Mouse (Mus musculus): Measurements from ENCODE around the gene Dph5. TPM values are rescaled to one million over a fixed set of nuclear protein-coding genes. Genes with fewer than 3 reads are reported as not detected.

Dph5 gene
- polyA plus RNA-seq, 1 experiment = 14.1 TPM

GRCm38 (mm10) chr3:115937807-115938206 is 50.2 kb downstream of the Dph5 start:
- peaks cover 29% of the 10 kb centered on the region for H3K36me3 ChIP-seq (ENCODE audit: control insufficient read depth, insufficient read depth)
- no peaks in the 10 kb centered on the region for H3K79me2 ChIP-seq (ENCODE audit: control insufficient read depth, insufficient read depth)
- H3ac ChIP-seq (ENCODE audit: control insufficient read depth, insufficient read length, low read depth) = no peak overlapping the region
- H3K79me3 ChIP-seq (ENCODE audit: low read depth) = no peaks in the 10 kb centered on the region
- no peak for TF ChIP-seq MAX (IDR thresholded peaks at IDR 0.05)
- no peak for TF ChIP-seq FOSL1 (IDR thresholded peaks at IDR 0.05; ENCODE audit: insufficient read depth, low read length, poor library complexity, severe bottlenecking)
- TF ChIP-seq USF1 (IDR thresholded peaks at IDR 0.05; ENCODE audit: low read depth) = no peak
- TF ChIP-seq MYOD1 (IDR thresholded peaks at IDR 0.05; ENCODE audit: control insufficient read depth, insufficient read length, low read depth) = no peak
- no peak for TF ChIP-seq CTCF (IDR thresholded peaks at IDR 0.05; ENCODE audit: control insufficient read depth, insufficient read depth, insufficient read length)
- TF ChIP-seq CEBPB (IDR thresholded peaks at IDR 0.05; ENCODE audit: low read depth) = no peak
- no peak for TF ChIP-seq MYOG (IDR thresholded peaks at IDR 0.05; ENCODE audit: control insufficient read depth, extremely low read depth, insufficient read length)
- H3K27me3 ChIP-seq (ENCODE audit: control insufficient read depth, insufficient read depth, insufficient read length) = no peaks in the 10 kb centered on the region
- H3K4me3 ChIP-seq (ENCODE audit: insufficient read depth, poor library complexity, severe bottlenecking) = no peak overlapping the region

DNA sequence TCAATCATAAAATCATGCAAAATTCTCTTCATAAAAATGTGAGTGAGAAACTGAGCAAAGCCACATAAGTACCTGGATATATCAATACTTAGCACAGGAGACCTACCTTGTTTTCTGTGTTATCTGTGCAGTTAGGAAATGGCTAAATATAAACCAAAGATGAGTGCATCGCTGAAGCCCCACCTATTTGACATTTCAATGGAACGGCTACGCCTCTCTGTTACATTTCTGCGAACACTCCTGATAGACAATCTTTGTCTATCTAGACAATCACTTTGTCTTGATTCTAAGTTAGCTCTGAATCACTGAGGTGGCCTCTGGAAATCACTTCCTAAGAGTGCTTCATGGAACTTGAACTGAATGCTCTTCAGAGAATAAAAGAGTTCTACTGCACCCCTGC is 52.9 kb downstream of the Dph5 start:
- Histone ChIP-seq H3ac (ENCODE audit: control insufficient read depth, insufficient read length, low read depth) (no peak overlapping the region), H3K79me2 (ENCODE audit: control insufficient read depth, insufficient read depth) (no peaks in the 10 kb centered on the region), H3K27me3 (ENCODE audit: control insufficient read depth, insufficient read depth, insufficient read length) (no peaks in the 10 kb centered on the region), H3K4me3 (ENCODE audit: insufficient read depth, poor library complexity, severe bottlenecking) (no peak overlapping the region), H3K36me3 (ENCODE audit: control insufficient read depth, insufficient read depth) (peaks cover 46% of the 10 kb centered on the region), H3K79me3 (ENCODE audit: low read depth) (no peaks in the 10 kb centered on the region)
- no peak for TF ChIP-seq MYOG (IDR thresholded peaks at IDR 0.05; ENCODE audit: control insufficient read depth, extremely low read depth, insufficient read length)
- TF ChIP-seq USF1 (IDR thresholded peaks at IDR 0.05; ENCODE audit: low read depth) = no peak
- no peak for TF ChIP-seq MYOD1 (IDR thresholded peaks at IDR 0.05; ENCODE audit: control insufficient read depth, insufficient read length, low read depth)
- TF ChIP-seq CTCF (IDR thresholded peaks at IDR 0.05; ENCODE audit: control insufficient read depth, insufficient read depth, insufficient read length) = no peak
- no peak for TF ChIP-seq CEBPB (IDR thresholded peaks at IDR 0.05; ENCODE audit: low read depth)
- TF ChIP-seq MAX (IDR thresholded peaks at IDR 0.05) = no peak
- no peak for TF ChIP-seq FOSL1 (IDR thresholded peaks at IDR 0.05; ENCODE audit: insufficient read depth, low read length, poor library complexity, severe bottlenecking)

DNA sequence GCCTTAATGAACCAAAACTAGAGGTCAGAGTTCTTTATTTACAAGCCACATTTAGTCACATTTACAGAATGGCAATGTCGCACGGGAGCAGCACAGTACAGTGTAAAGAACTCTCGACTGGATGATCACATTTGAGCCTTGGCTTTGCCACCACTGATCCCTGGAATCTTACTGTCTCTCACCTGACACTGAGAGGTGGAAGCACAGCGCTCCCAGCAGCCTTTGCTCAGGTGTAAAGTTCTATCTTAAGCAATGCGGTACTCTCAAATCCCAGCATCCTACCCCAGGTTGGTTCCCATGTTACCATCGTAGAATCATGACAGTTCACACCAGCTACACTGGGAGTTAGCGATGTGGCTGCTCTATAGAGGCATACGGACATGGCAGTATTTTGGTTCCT is 53.8 kb downstream of the Dph5 start:
- Histone ChIP-seq H3K79me2 (ENCODE audit: control insufficient read depth, insufficient read depth) (no peaks in the 10 kb centered on the region), H3K4me3 (ENCODE audit: insufficient read depth, poor library complexity, severe bottlenecking) (no peak overlapping the region), H3K36me3 (ENCODE audit: control insufficient read depth, insufficient read depth) (peaks cover 51% of the 10 kb centered on the region), H3K79me3 (ENCODE audit: low read depth) (no peaks in the 10 kb centered on the region), H3ac (ENCODE audit: control insufficient read depth, insufficient read length, low read depth) (no peak overlapping the region), H3K27me3 (ENCODE audit: control insufficient read depth, insufficient read depth, insufficient read length) (no peaks in the 10 kb centered on the region)
- TF ChIP-seq MYOG (IDR thresholded peaks at IDR 0.05; ENCODE audit: control insufficient read depth, extremely low read depth, insufficient read length) (no peak), MYOD1 (IDR thresholded peaks at IDR 0.05; ENCODE audit: control insufficient read depth, insufficient read length, low read depth) (no peak), CTCF (IDR thresholded peaks at IDR 0.05; ENCODE audit: control insufficient read depth, insufficient read depth, insufficient read length) (no peak), MAX (IDR thresholded peaks at IDR 0.05) (no peak), CEBPB (IDR thresholded peaks at IDR 0.05; ENCODE audit: low read depth) (no peak), USF1 (IDR thresholded peaks at IDR 0.05; ENCODE audit: low read depth) (no peak), FOSL1 (IDR thresholded peaks at IDR 0.05; ENCODE audit: insufficient read depth, low read length, poor library complexity, severe bottlenecking) (no peak)

DNA sequence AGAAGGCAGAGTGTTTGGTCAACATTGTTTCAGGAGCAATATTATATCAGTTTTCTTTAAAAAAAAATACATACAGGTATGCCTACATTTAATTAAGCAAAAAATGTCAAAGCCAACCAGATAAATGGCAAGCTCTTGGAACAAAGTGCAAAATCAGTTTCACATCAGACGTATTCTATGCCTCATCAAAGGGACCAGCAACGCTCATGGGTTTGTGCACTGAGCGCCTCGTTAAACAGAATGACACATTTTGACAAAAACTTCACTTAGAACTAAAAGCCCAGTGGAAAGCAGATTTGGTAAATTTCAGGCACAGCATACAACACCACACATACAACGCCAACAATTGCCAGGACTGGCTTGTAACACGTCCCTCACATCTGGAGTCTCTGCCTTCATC is 56.7 kb downstream of the Dph5 start:
- TF ChIP-seq MAX (IDR thresholded peaks at IDR 0.05) (no peak), CTCF (IDR thresholded peaks at IDR 0.05; ENCODE audit: control insufficient read depth, insufficient read depth, insufficient read length) (no peak), CEBPB (IDR thresholded peaks at IDR 0.05; ENCODE audit: low read depth) (no peak), FOSL1 (IDR thresholded peaks at IDR 0.05; ENCODE audit: insufficient read depth, low read length, poor library complexity, severe bottlenecking) (no peak), USF1 (IDR thresholded peaks at IDR 0.05; ENCODE audit: low read depth) (no peak), MYOD1 (IDR thresholded peaks at IDR 0.05; ENCODE audit: control insufficient read depth, insufficient read length, low read depth) (no peak), MYOG (IDR thresholded peaks at IDR 0.05; ENCODE audit: control insufficient read depth, extremely low read depth, insufficient read length) (no peak)
- H3K79me3 ChIP-seq (ENCODE audit: low read depth) = no peaks in the 10 kb centered on the region
- no peak overlapping the region for H3ac ChIP-seq (ENCODE audit: control insufficient read depth, insufficient read length, low read depth)
- H3K36me3 ChIP-seq (ENCODE audit: control insufficient read depth, insufficient read depth) = peaks cover 58% of the 10 kb centered on the region
- no peaks in the 10 kb centered on the region for H3K27me3 ChIP-seq (ENCODE audit: control insufficient read depth, insufficient read depth, insufficient read length)
- H3K4me3 ChIP-seq (ENCODE audit: insufficient read depth, poor library complexity, severe bottlenecking) = no peak overlapping the region
- H3K79me2 ChIP-seq (ENCODE audit: control insufficient read depth, insufficient read depth) = no peaks in the 10 kb centered on the region

GRCm38 (mm10) chr3:115946272-115946671 is 58.6 kb downstream of the Dph5 start:
- Histone ChIP-seq H3ac (ENCODE audit: control insufficient read depth, insufficient read length, low read depth) (no peak overlapping the region), H3K36me3 (ENCODE audit: control insufficient read depth, insufficient read depth) (peaks cover 59% of the 10 kb centered on the region), H3K79me3 (ENCODE audit: low read depth) (no peaks in the 10 kb centered on the region), H3K27me3 (ENCODE audit: control insufficient read depth, insufficient read depth, insufficient read length) (no peaks in the 10 kb centered on the region), H3K4me3 (ENCODE audit: insufficient read depth, poor library complexity, severe bottlenecking) (no peak overlapping the region), H3K79me2 (ENCODE audit: control insufficient read depth, insufficient read depth) (no peaks in the 10 kb centered on the region)
- TF ChIP-seq MYOD1 (IDR thresholded peaks at IDR 0.05; ENCODE audit: control insufficient read depth, insufficient read length, low read depth) (no peak), FOSL1 (IDR thresholded peaks at IDR 0.05; ENCODE audit: insufficient read depth, low read length, poor library complexity, severe bottlenecking) (no peak), MYOG (IDR thresholded peaks at IDR 0.05; ENCODE audit: control insufficient read depth, extremely low read depth, insufficient read length) (no peak)

All from C2C12 (cell line).